Mouse (Mus musculus): ENCODE results near the gene Iqgap2.

GRCm38 (mm10) chr13:95684656-95685244 is 207.0 kb downstream of the Iqgap2 start:
- TF ChIP-seq CTCF (IDR thresholded peaks at IDR 0.05; ENCODE audit: borderline replicate concordance, extremely low read depth, insufficient read depth, insufficient read length), result no peak
- no peak for TF ChIP-seq POLR2A (IDR thresholded peaks at IDR 0.05; ENCODE audit: borderline replicate concordance, extremely low read depth, insufficient read depth, insufficient read length, poor library complexity, severe bottlenecking)

Data from brain, embryonic 14.5 days (tissue).